Mouse (Mus musculus) stomach, embryonic 14.5 days (tissue): ENCODE results near the gene Kcne3. TPM values are rescaled to one million over a fixed set of nuclear protein-coding genes. Genes with fewer than 3 reads are reported as not detected.

ENCODE experiments used
- ATAC-seq: fragments of 200-750 bp; cut with Nextera tagmentation; 2 replicates; pipeline ENCODE4 v1.8.0; 2017; ENCODE audit warnings: low read depth, moderate TSS enrichment; ENCODE audit not compliant: insufficient number of reproducible peaks, insufficient read depth, low FRiP score
- H3K27ac ChIP-seq: fragments of 300-500 bp; sonication (generic); 2 replicates; pipeline ENCODE4 v1.5.1; 2014; ENCODE audit warnings: mild to moderate bottlenecking, low read length, moderate library complexity, mixed read lengths
- H3K27me3 ChIP-seq: fragments of 300-500 bp; sonication (generic); 2 replicates; pipeline ENCODE4 v1.6.1; 2014; ENCODE audit warnings: low read length, control low read depth, mixed read lengths; ENCODE audit not compliant: control insufficient read depth, insufficient read depth
- H3K36me3 ChIP-seq: fragments of 300-500 bp; sonication (generic); 2 replicates; pipeline ENCODE4 v1.6.1; 2014; ENCODE audit warnings: mild to moderate bottlenecking, control low read depth, low read length, moderate library complexity, mixed read lengths; ENCODE audit not compliant: control insufficient read depth, insufficient read depth
- H3K4me1 ChIP-seq: fragments of 300-500 bp; sonication (generic); 2 replicates; pipeline ENCODE4 v1.6.1; 2014; ENCODE audit warnings: low read length, control low read depth, mixed read lengths; ENCODE audit not compliant: control insufficient read depth, insufficient read depth
- H3K4me2 ChIP-seq: fragments of 300-500 bp; sonication (generic); replicated peaks from 2 replicates; pipeline ENCODE4 v1.6.1; 2014; ENCODE audit warnings: low read depth, low read length, control low read depth
- H3K4me3 ChIP-seq: fragments of 300-500 bp; sonication (generic); 2 replicates; pipeline ENCODE4 v1.5.1; 2014; ENCODE audit warnings: low read depth, low read length, control low read depth
- H3K9ac ChIP-seq: fragments of 300-500 bp; sonication (generic); replicated peaks from 2 replicates; pipeline ENCODE4 v1.6.1; 2014; ENCODE audit warnings: low read depth, mild to moderate bottlenecking, control low read depth, low read length, moderate library complexity, mixed read lengths
- H3K9me3 ChIP-seq: fragments of 300-500 bp; sonication (generic); 2 replicates; pipeline ENCODE4 v1.6.1; 2016; ENCODE audit warnings: low read depth, low read length, control low read depth; ENCODE audit not compliant: control insufficient read depth
- WGBS: fragments of 180-500 bp; shearing (Covaris S2); extraction: QIAGEN DNeasy Blood & Tissue Kit; methylation state at CpG from one replicate; pipeline ENCODE4 v1.1.7; 2014; 5-methylcytosine and 5-hydroxymethylcytosine counted together
- polyA plus RNA-seq: library from polyadenylated mRNA; unstranded; fragments of >200 nt; fragmentation: Nextera tagmentation; extraction: Ambion mirVana; gene quantifications from 2 replicates; pipeline ENCODE4 v1.2.1, GENCODE M21; 2014

The Kcne3 gene
- polyA plus RNA-seq = 19.6 and 23.0 TPM in 2 replicates

- no peak within 1 kb of the TSS for H3K9ac ChIP-seq
- H3K4me1 ChIP-seq = peaks cover 7% of the 10 kb centered on the region
- 0 out of 2 replicates have a peak, but pooled peaks cover 11% of the 10 kb centered on the region for H3K27me3 ChIP-seq
- no peak within 1 kb of the TSS for H3K4me3 ChIP-seq
- H3K9me3 ChIP-seq = no peaks in the 10 kb centered on the region
- no peaks in the 10 kb centered on the region for H3K36me3 ChIP-seq
- H3K27ac ChIP-seq = no peak within 1 kb of the TSS
- no peak within 1 kb of the TSS for H3K4me2 ChIP-seq
- 77% methylated on average over 3 of the region's 3 CpGs for WGBS
- no peak for ATAC-seq
Measured at GRCm38 (mm10) chr7:100176269-100176668, at the start of gene Kcne3. Gene Kcne3, plus strand, starts transcription at chr7:100176502.

- no peaks in the 10 kb centered on the region for H3K4me1 ChIP-seq
- ATAC-seq = peak; percentile 82
- no peak overlapping the region for H3K4me3 ChIP-seq
- H3K27ac ChIP-seq = no peak overlapping the region
- no peaks in the 10 kb centered on the region for H3K27me3 ChIP-seq
- H3K36me3 ChIP-seq = no peaks in the 10 kb centered on the region
- peaks cover 3% of the 10 kb centered on the region; the same call in 1 of the 2 replicates for H3K9me3 ChIP-seq
- no peak overlapping the region for H3K4me2 ChIP-seq
- WGBS = 71% methylated on average over 7 of the region's 7 CpGs
- no peak overlapping the region for H3K9ac ChIP-seq
Measured at GRCm38 (mm10) chr7:100126514-100126913, 49.8 kb upstream of the Kcne3 start.

- H3K36me3 ChIP-seq = no peaks in the 10 kb centered on the region
- no peak overlapping the region for H3K4me2 ChIP-seq
- peaks cover 3% of the 10 kb centered on the region; the same call in 1 of the 2 replicates for H3K9me3 ChIP-seq
- ATAC-seq = no peak
- WGBS = 69% methylated on average over 7 of the region's 7 CpGs
- no peak overlapping the region for H3K27ac ChIP-seq
- no peak overlapping the region for H3K4me3 ChIP-seq
- no peak overlapping the region for H3K9ac ChIP-seq
- H3K4me1 ChIP-seq = 0 out of 2 replicates have a peak, but pooled peaks cover 2% of the 10 kb centered on the region
- H3K27me3 ChIP-seq = no peaks in the 10 kb centered on the region
Measured at GRCm38 (mm10) chr7:100128262-100129041, 47.9 kb upstream of the Kcne3 start.

- no peak overlapping the region for H3K4me3 ChIP-seq
- H3K27ac ChIP-seq = no peak overlapping the region
- no peaks in the 10 kb centered on the region for H3K36me3 ChIP-seq
- ATAC-seq = no peak
- 0 out of 2 replicates have a peak, but pooled peaks cover 2% of the 10 kb centered on the region for H3K4me1 ChIP-seq
- H3K27me3 ChIP-seq = no peaks in the 10 kb centered on the region
- WGBS = 34% methylated on average over 6 of the region's 6 CpGs
- peaks cover 3% of the 10 kb centered on the region; the same call in 1 of the 2 replicates for H3K9me3 ChIP-seq
- H3K4me2 ChIP-seq = no peak overlapping the region
- H3K9ac ChIP-seq = no peak overlapping the region
Measured at GRCm38 (mm10) chr7:100130592-100130991, 45.7 kb upstream of the Kcne3 start.

GRCm38 (mm10) chr7:100132379-100132778 lies 43.9 kb upstream of the Kcne3 start:
- no peaks in the 10 kb centered on the region for H3K36me3 ChIP-seq
- H3K4me2 ChIP-seq = no peak overlapping the region
- H3K4me3 ChIP-seq = no peak overlapping the region
- ATAC-seq = no peak
- H3K9ac ChIP-seq = no peak overlapping the region
- 77% methylated on average over 1 of the region's 1 CpGs for WGBS
- 0 out of 2 replicates have a peak, but pooled peaks cover 2% of the 10 kb centered on the region for H3K4me1 ChIP-seq
- no peaks in the 10 kb centered on the region for H3K9me3 ChIP-seq
- H3K27ac ChIP-seq = no peak overlapping the region
- H3K27me3 ChIP-seq = no peaks in the 10 kb centered on the region

- Histone ChIP-seq H3K4me1 (no peaks in the 10 kb centered on the region), H3K4me2 (no peak overlapping the region), H3K27me3 (no peaks in the 10 kb centered on the region), H3K27ac (no peak overlapping the region), H3K9ac (no peak overlapping the region), H3K9me3 (no peaks in the 10 kb centered on the region), H3K36me3 (no peaks in the 10 kb centered on the region), H3K4me3 (no peak overlapping the region)
- no peak for ATAC-seq
- WGBS = 81% methylated on average over 9 of the region's 9 CpGs
Measured at GRCm38 (mm10) chr7:100137038-100137437, 39.3 kb upstream of the Kcne3 start.

- Histone ChIP-seq H3K4me2 (no peak overlapping the region), H3K27ac (no peak overlapping the region), H3K27me3 (no peaks in the 10 kb centered on the region), H3K9me3 (no peaks in the 10 kb centered on the region), H3K36me3 (no peaks in the 10 kb centered on the region), H3K4me1 (no peaks in the 10 kb centered on the region), H3K9ac (no peak overlapping the region), H3K4me3 (no peak overlapping the region)
- no peak for ATAC-seq
- 93% methylated on average over 4 of the region's 4 CpGs for WGBS
Measured at GRCm38 (mm10) chr7:100138075-100138474, 38.2 kb upstream of the Kcne3 start.

GRCm38 (mm10) chr7:100140591-100140990 lies 35.7 kb upstream of the Kcne3 start:
- H3K27ac ChIP-seq = no peak overlapping the region
- H3K4me2 ChIP-seq = no peak overlapping the region
- H3K4me3 ChIP-seq = no peak overlapping the region
- ATAC-seq = no peak
- H3K4me1 ChIP-seq = no peaks in the 10 kb centered on the region
- WGBS = 72% methylated on average over 1 of the region's 1 CpGs
- H3K9ac ChIP-seq = no peak overlapping the region
- no peaks in the 10 kb centered on the region for H3K27me3 ChIP-seq
- no peaks in the 10 kb centered on the region for H3K9me3 ChIP-seq
- H3K36me3 ChIP-seq = no peaks in the 10 kb centered on the region
